Mouse (Mus musculus): ENCODE measurements at regions not wholly inside any gene's neighbourhood (a gene's known extent, or its start where the extent isn't known, plus 50 kb on each side); places are given as distances from the start of the nearest gene placed in this dataset.

GRCm38 (mm10) chr15:96937623-96938022, 118.1 kb downstream of the Slc38a4 start:
- no peak for TF ChIP-seq CTCF (IDR thresholded peaks at IDR 0.05; ENCODE audit: extremely low read depth, insufficient read depth, insufficient read length, insufficient replicate concordance)
- no peak for TF ChIP-seq POLR2A (IDR thresholded peaks at IDR 0.05; ENCODE audit: low read depth, low read length)
